Mouse (Mus musculus): ENCODE data around the gene Sh3d19. TPM values are rescaled to one million over a fixed set of nuclear protein-coding genes. Genes with fewer than 3 reads are reported as not detected.

Gene Sh3d19
- polyA plus RNA-seq, 1 experiment from 2014 or later = 4.7 TPM

DNA sequence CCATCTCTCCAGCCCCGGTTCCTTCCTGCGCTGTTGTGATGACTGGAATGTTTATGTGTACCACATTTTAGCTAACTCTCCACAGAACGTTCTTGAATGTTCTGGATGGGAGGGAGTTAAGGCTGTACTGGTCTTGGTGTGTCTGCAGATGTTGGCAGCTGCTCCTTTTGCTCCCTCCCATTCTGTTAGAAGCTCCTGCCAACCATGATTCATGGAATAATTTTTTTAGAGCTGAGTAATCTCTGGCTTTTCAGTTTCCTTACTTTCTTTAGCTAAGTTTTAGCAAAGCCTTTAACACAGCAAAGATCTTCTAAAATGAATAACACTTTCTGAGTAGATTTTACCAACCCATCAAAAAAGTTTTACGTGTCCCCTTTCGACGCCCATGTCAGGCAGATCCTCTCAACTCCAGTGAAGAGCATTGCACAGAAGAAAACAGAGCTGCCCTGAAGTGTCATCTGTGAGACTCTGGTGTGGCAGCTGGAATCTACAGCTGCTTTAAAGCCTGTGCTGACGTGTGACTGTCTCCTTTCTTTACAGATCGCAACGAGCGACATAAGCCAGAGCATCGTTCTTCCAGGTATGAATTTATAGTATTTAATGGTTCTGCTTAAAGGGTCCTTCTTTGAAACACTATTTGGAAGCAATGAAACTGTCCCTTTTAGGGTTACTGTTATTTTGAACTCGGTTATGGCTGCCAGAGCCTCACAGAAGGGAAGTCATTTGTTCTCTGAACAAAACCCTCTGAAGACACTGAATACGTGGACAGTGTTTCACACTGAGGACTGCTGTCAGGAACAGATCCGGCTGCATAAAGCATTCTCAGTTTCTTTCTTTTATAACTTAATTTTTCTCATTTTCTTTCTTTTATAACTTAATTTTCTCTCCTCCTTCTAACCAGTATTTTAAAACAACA is 69.6 kb downstream of the Sh3d19 start:
- no peaks in the 10 kb centered on the region for H3K27me3 ChIP-seq
- H3K4me1 ChIP-seq = peaks cover 4% of the 10 kb centered on the region; the same call in 1 of the 2 replicates
- no peaks in the 10 kb centered on the region for H3K36me3 ChIP-seq (ENCODE audit: poor library complexity, severe bottlenecking)
- H3K9me3 ChIP-seq (replicated peaks) = peaks cover 5% of the 10 kb centered on the region; the same call in 1 of the 2 replicates
- no peak for ATAC-seq
- H3K27ac ChIP-seq = no peak overlapping the region
- no peak overlapping the region for H3K9ac ChIP-seq
- H3K4me2 ChIP-seq = no peak overlapping the region
- H3K4me3 ChIP-seq = no peak overlapping the region
- WGBS = 71% methylated on average over 14 of the region's 14 CpGs

DNA sequence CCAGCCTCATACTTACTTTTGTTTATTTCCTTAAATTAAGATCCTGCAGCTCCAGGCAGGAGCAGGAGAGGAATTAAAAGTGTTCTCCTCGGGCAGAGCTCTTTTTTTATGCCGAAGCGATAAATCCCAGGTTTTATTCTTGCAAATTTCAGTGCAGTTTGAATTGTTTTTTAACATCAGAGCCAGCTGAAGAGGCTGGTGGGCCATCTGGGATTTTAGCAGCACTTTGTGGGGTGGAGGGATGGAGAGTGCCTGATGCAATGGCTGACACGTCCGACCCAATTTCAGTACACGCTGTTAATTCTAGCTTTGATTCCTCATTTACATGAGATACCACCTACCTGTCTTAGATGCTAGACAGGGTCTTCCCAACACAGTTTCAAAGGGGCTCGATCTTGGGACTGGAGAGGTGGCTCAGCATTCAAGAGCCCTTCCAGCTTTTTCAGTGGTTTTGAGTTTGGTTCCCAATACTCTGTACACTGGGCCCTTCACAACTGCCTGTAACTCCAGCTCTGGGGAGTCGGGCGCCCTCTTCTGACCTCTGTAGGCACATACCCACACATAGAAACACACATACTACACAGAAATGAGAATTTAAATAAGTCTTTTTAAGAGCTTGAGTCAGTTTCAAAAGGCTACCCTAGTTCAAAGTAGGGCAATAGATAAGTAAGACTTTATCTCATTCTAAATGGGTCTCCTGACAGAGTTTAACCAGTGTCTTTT is 76.9 kb downstream of the Sh3d19 start:
- Histone ChIP-seq H3K36me3 (ENCODE audit: poor library complexity, severe bottlenecking) (peaks cover 5% of the 10 kb centered on the region; the same call in 1 of the 2 replicates), H3K4me1 (no peaks in the 10 kb centered on the region), H3K4me3 (no peak overlapping the region), H3K27me3 (no peaks in the 10 kb centered on the region), H3K4me2 (no peak overlapping the region), H3K9me3 (replicated peaks) (peaks cover 5% of the 10 kb centered on the region; the same call in 1 of the 2 replicates), H3K9ac (no peak overlapping the region), H3K27ac (no peak overlapping the region)
- ATAC-seq = no peak
- WGBS = 97% methylated on average over 9 of the region's 9 CpGs

DNA sequence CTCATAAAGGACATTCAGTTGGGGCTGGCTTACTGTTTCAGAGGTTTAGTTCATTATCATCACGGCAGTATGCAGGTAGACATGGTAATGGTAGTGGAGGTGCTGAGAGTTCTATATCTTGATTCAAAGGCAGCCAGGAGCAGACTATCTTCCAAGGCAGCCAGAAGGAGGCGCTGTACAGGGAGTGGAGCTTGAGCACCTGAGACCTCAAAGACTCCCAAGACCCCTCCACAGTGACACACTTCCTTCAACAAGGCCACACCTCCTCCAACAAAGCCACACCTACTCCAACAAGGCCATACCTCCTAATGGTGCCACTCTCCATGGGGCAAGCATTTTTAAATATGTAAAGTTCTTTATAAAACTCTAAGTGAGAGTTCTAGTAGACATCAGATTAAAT is 78.1 kb downstream of the Sh3d19 start:
- Histone ChIP-seq H3K27ac (no peak overlapping the region), H3K27me3 (no peaks in the 10 kb centered on the region), H3K4me3 (no peak overlapping the region), H3K4me1 (no peaks in the 10 kb centered on the region), H3K9me3 (replicated peaks) (no peaks in the 10 kb centered on the region), H3K36me3 (ENCODE audit: poor library complexity, severe bottlenecking) (peaks cover 5% of the 10 kb centered on the region; the same call in 1 of the 2 replicates), H3K4me2 (no peak overlapping the region), H3K9ac (no peak overlapping the region)
- no peak for ATAC-seq
- WGBS = 83% methylated on average over 2 of the region's 2 CpGs

DNA sequence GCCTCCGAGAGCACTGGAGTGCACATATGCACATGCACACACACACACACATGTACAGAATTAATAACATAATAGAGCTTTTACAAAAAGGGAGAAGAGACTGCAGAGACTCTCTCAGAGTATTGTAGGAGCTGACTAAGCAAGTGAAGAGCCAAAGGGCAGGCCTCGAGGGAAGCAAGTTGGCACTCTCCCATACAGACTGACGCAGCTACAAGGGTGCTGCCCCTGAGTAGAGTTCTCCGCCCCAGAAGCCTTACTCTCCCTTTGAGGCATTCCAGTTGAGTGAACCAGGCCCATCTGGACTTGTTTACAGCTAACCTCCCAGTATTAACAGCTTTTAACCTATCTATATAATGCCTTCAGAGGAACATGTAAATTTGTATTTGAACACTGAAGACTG is 85.8 kb downstream of the Sh3d19 start:
- 69% methylated on average over 4 of the region's 4 CpGs for WGBS

DNA sequence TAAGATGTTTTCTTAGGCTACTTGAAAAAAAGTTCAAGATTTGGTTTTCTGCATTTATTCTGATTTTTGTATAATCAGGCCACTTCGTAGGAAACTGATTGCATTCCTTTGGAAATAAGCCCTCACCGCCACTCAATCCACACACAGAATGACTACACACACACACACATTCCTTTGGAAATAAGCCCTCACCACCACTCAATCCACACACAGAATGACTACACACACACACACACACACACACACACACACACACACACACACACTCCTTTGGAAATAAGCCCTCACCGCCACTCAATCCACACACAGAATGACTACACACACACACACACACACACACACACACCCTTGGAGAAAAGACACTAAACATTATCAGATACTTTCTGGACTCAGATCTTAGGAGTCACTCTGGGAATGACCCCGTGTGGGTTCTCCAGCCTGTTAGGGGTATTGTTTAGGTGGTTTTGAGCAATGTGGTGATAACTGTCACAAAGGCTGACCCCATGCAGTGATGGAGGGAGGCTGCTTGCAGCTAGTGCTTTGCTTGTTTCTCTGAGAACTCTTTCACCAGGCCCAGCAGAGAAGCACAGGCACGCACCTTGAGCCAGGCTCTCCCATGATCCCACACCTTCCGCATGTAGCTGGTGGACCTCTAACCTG is 86.7 kb downstream of the Sh3d19 start:
- WGBS = 69% methylated on average over 6 of the region's 6 CpGs
- Histone ChIP-seq H3K36me3 (ENCODE audit: poor library complexity, severe bottlenecking) (no peaks in the 10 kb centered on the region), H3K4me3 (no peak overlapping the region), H3K27me3 (no peaks in the 10 kb centered on the region), H3K4me1 (no peaks in the 10 kb centered on the region), H3K27ac (no peak overlapping the region), H3K9ac (no peak overlapping the region), H3K9me3 (replicated peaks) (no peaks in the 10 kb centered on the region), H3K4me2 (no peak overlapping the region)
- no peak for ATAC-seq

More for the DNA sequence above, 85.8 kb downstream of the Sh3d19 start:
- H3K27ac ChIP-seq = no peak overlapping the region
- H3K36me3 ChIP-seq (ENCODE audit: poor library complexity, severe bottlenecking) = no peaks in the 10 kb centered on the region
- no peak for ATAC-seq
- H3K4me1 ChIP-seq = no peaks in the 10 kb centered on the region
- no peaks in the 10 kb centered on the region for H3K9me3 ChIP-seq (replicated peaks)
- no peak overlapping the region for H3K9ac ChIP-seq
- no peak overlapping the region for H3K4me2 ChIP-seq
- H3K4me3 ChIP-seq = no peak overlapping the region
- H3K27me3 ChIP-seq = no peaks in the 10 kb centered on the region

DNA sequence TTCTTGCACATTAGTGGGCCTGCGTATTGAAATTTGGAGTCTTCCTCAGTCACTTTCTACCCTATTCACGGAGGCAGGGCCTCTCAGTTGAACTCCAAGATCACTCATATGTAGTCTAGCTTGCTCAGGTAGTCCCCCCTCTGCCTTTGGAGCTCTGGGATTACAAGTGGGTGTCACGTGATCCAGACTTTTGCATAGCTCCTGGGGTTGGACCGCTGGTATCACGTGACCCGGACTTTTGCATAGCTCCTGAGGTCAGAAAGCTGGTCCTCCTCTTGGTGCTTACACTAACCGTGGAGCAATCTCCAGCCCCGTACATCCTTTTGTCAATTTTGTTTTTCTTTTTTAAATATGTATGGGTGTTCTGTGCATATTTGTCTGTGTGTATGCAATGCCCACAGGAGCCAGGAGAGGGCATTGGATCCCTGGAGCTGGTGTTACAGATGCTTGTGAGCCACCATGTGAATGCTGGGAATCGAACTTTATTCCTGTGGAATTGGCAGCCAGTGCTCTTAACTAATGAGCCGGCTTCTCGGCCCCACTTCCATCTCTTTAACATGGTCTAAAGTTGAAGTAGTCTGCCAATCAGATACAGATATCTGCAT is 98.8 kb downstream of the Sh3d19 start:
- H3K4me2 ChIP-seq = no peak overlapping the region
- no peak overlapping the region for H3K9ac ChIP-seq
- ATAC-seq = no peak
- WGBS = 93% methylated on average over 11 of the region's 11 CpGs
- H3K36me3 ChIP-seq (ENCODE audit: poor library complexity, severe bottlenecking) = no peaks in the 10 kb centered on the region
- H3K4me3 ChIP-seq = no peak overlapping the region
- H3K27me3 ChIP-seq = no peaks in the 10 kb centered on the region
- H3K27ac ChIP-seq = no peak overlapping the region
- no peaks in the 10 kb centered on the region for H3K4me1 ChIP-seq
- H3K9me3 ChIP-seq (replicated peaks) = no peaks in the 10 kb centered on the region

DNA sequence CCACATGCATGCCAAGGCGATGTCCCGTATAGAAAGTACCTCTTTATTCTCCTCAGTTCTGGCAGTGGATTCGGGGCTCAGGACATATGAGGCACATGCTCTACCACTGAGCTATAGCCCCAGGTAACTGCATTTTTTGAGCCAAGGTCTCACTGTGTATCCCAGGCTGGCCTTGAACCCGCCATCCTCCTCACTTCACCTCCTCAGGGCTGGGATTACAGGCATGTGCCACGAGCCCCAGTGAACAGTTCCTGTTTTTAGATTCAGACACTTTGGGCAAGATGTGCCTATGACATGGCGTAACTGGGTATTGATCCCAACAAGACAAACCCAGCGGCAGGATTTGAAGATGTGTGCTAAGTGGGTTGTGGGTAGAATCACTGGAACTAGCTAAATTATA is 99.9 kb downstream of the Sh3d19 start:
- H3K27me3 ChIP-seq = no peaks in the 10 kb centered on the region
- WGBS = 90% methylated on average over 7 of the region's 7 CpGs
- H3K36me3 ChIP-seq (ENCODE audit: poor library complexity, severe bottlenecking) = no peaks in the 10 kb centered on the region
- H3K4me3 ChIP-seq = no peak overlapping the region
- H3K27ac ChIP-seq = no peak overlapping the region
- no peak for ATAC-seq
- no peaks in the 10 kb centered on the region for H3K9me3 ChIP-seq (replicated peaks)
- no peaks in the 10 kb centered on the region for H3K4me1 ChIP-seq
- H3K4me2 ChIP-seq = no peak overlapping the region
- H3K9ac ChIP-seq = no peak overlapping the region

DNA sequence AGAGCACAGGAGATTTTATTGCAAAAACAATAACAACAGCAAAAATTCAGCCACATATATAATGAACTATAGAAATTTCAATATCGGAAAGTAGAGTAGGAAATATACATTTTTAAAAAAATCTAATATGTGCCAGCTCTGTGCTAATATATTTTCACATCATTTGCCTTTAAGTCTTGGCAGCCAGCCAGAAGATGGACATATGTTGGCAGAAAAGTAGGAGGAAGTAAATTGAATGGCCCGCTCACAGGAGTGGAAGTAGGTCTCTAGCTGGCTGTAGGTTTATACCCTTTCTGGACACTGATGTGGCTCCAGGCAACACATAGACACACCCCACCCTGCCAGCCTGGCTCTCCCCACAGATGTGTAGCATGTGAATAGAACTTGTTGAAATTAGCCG is 101.2 kb downstream of the Sh3d19 start:
- no peaks in the 10 kb centered on the region for H3K4me1 ChIP-seq
- WGBS = 90% methylated on average over 3 of the region's 3 CpGs
- no peaks in the 10 kb centered on the region for H3K36me3 ChIP-seq (ENCODE audit: poor library complexity, severe bottlenecking)
- H3K4me3 ChIP-seq = no peak overlapping the region
- no peak overlapping the region for H3K9ac ChIP-seq
- no peaks in the 10 kb centered on the region for H3K9me3 ChIP-seq (replicated peaks)
- no peaks in the 10 kb centered on the region for H3K27me3 ChIP-seq
- H3K27ac ChIP-seq = no peak overlapping the region
- H3K4me2 ChIP-seq = no peak overlapping the region
- ATAC-seq = no peak

DNA sequence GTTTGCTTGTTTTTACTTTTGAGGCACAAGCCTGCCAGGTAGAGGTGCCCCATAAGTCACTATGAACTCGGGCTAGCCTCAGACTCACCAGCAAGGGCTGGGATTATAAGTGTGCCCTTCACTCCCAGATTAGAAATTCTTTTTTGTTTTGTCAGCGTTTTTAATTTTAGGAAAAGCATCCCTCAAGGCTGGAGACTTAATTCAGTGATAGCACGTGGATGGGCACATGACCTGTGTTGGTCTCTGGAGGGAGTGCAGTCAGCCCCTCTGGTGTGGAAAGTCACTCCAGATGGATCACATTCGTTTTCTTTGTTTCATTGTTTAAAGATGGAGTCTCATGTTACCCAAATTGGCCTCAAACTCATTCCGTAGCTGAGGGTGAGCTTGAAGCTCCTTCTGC is 102.0 kb downstream of the Sh3d19 start:
- Histone ChIP-seq H3K27ac (no peak overlapping the region), H3K4me3 (no peak overlapping the region), H3K27me3 (no peaks in the 10 kb centered on the region), H3K36me3 (ENCODE audit: poor library complexity, severe bottlenecking) (no peaks in the 10 kb centered on the region), H3K9me3 (replicated peaks) (no peaks in the 10 kb centered on the region), H3K4me2 (no peak overlapping the region), H3K9ac (no peak overlapping the region), H3K4me1 (no peaks in the 10 kb centered on the region)
- 82% methylated on average over 5 of the region's 5 CpGs for WGBS
- ATAC-seq = no peak

DNA sequence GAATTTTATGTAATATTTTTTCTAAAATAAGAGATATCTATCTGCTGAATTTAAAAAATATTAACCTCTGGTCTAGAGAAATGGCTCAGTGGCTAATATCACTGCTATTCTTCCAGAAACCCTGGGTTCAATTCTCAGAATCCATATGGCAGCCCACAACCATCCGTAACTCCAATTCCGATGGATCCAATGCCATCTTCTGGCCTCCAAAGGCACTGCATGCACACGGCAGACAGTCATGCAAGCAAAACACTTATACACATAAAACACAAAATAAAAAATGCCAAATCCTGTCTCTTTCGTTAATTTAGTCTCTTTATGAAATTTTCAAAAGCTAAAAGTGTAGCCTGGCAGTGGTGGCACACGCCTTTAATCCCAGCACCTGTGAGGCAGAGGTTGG is 104.7 kb downstream of the Sh3d19 start:
- Histone ChIP-seq H3K27ac (no peak overlapping the region), H3K4me3 (no peak overlapping the region), H3K27me3 (no peaks in the 10 kb centered on the region), H3K4me2 (no peak overlapping the region), H3K4me1 (no peaks in the 10 kb centered on the region), H3K9ac (no peak overlapping the region), H3K36me3 (ENCODE audit: poor library complexity, severe bottlenecking) (no peaks in the 10 kb centered on the region), H3K9me3 (replicated peaks) (no peaks in the 10 kb centered on the region)
- WGBS = 94% methylated on average over 5 of the region's 5 CpGs
- no peak for ATAC-seq

DNA sequence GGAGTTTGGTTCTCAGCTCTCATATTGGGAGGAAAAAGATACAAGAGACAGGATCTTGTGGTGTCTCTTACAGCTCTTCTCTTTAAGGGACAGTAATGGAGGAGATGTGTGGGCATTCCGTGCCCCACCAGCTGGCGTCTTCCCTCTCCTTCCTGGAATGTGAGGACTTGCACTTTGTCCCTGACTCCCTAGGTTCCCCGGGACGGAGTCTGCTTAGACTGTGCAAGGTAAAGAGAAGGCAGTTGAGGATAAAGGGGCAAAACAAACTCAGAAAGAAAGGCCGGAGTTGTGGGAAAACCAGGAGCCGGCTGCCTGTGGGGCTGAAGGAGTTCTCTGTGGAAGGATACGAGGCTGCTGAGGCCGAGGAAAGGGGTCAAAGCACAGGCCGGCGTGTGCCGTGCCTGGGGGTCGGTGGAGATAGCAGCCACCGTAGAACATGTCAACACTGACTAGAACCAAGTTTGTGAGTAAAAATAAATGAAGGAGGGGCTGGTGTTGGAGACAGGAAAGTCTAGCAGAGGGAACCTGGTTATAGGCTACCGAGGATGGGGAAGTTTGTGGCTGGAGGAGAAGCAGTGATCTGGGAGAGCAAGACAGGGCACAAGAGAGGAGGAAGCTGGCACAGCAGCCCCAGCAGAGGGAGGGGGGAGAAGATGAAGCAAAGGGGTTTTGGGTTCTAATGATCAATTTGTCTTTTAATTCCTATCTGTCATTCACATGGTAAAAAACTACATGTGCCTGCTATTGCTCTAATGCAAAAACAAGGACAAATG is 105.8 kb downstream of the Sh3d19 start:
- no peak overlapping the region for H3K4me3 ChIP-seq
- 90% methylated on average over 14 of the region's 14 CpGs for WGBS

More for the DNA sequence above, 105.8 kb downstream of the Sh3d19 start:
- Histone ChIP-seq H3K4me1 (no peaks in the 10 kb centered on the region), H3K36me3 (ENCODE audit: poor library complexity, severe bottlenecking) (no peaks in the 10 kb centered on the region), H3K9me3 (replicated peaks) (no peaks in the 10 kb centered on the region), H3K9ac (no peak overlapping the region), H3K27me3 (no peaks in the 10 kb centered on the region), H3K27ac (no peak overlapping the region), H3K4me2 (no peak overlapping the region)
- no peak for ATAC-seq

Measured in forebrain, embryonic 13.5 days (tissue).